Mouse (Mus musculus) megakaryocyte, embryonic 14.5 days (primary cell): Measurements from ENCODE around the gene Nubp2.

Source experiments
- FLI1 ChIP-seq: IDR thresholded peaks from 2 replicates; pipeline ENCODE4 v1.6.1; 2012; ENCODE audit warnings: low read length, inconsistent platforms, mixed read lengths
- GATA1 ChIP-seq: IDR thresholded peaks from 3 replicates; pipeline ENCODE4 v1.6.1; 2012; ENCODE audit warnings: mixed read lengths, low read length, inconsistent platforms, borderline replicate concordance

GRCm38 (mm10) chr17:24855838-24856464 is 30.2 kb downstream of the Nubp2 start:
- TF ChIP-seq FLI1: no peak
- no peak for TF ChIP-seq GATA1
